Mouse (Mus musculus) liver, adult 2 months (tissue): ENCODE data around the gene Prex1. TPM values are rescaled to one million over a fixed set of nuclear protein-coding genes. Genes with fewer than 3 reads are reported as not detected.
A peak's percentile ranks its signal among the peaks of the same experiment; 100 is the strongest.

ENCODE experiments used
- DNase-seq: peaks from one replicate; pipeline ENCODE4 v3.0.0-alpha.2; 2011; ENCODE audit warnings: low read depth, low spot score; ENCODE audit errors: extremely low read depth
- H3K27ac ChIP-seq: fragments of 200-500 bp; replicated peaks from 2 replicates; pipeline ENCODE4 v1.5.1; 2012; ENCODE audit warnings: low read depth, mild to moderate bottlenecking, control low read depth, inconsistent platforms, low read length; ENCODE audit not compliant: insufficient read depth
- H3K27me3 ChIP-seq: fragments of 200-500 bp; 2 replicates; pipeline ENCODE4 v1.6.1; 2012; ENCODE audit warnings: mild to moderate bottlenecking, moderate library complexity, low read length, inconsistent platforms; ENCODE audit not compliant: control insufficient read depth, insufficient read depth
- H3K36me3 ChIP-seq: fragments of 200-500 bp; 2 replicates; pipeline ENCODE4 v1.6.1; 2012; ENCODE audit warnings: low read length, inconsistent platforms; ENCODE audit not compliant: control insufficient read depth, insufficient read depth
- H3K4me1 ChIP-seq: fragments of 200-500 bp; 2 replicates; pipeline ENCODE4 v1.6.1; 2011; ENCODE audit warnings: low read length; ENCODE audit not compliant: control insufficient read depth, insufficient read depth
- H3K4me3 ChIP-seq: fragments of 200-500 bp; 2 replicates; pipeline ENCODE4 v1.5.1; 2011; ENCODE audit warnings: low read depth, mild to moderate bottlenecking, control low read depth, low read length, moderate library complexity; ENCODE audit not compliant: insufficient read depth
- H3K79me2 ChIP-seq: fragments of 200-500 bp; 2 replicates; pipeline ENCODE4 v1.6.1; 2012; ENCODE audit warnings: inconsistent platforms, mild to moderate bottlenecking, low read length, moderate library complexity; ENCODE audit not compliant: control insufficient read depth, insufficient read depth
- H3K9ac ChIP-seq: fragments of 200-500 bp; 2 replicates; pipeline ENCODE4 v1.6.1; 2012; ENCODE audit warnings: low read depth, mild to moderate bottlenecking, control low read depth, inconsistent platforms, low read length
- CTCF ChIP-seq: fragments of 200-500 bp; IDR thresholded peaks from 2 replicates; pipeline ENCODE4 v1.5.1; 2011; ENCODE audit warnings: low read depth, low read length, control low read depth
- POLR2A ChIP-seq: fragments of 200-500 bp; IDR thresholded peaks from 2 replicates; pipeline ENCODE4 v1.6.1; 2011; ENCODE audit warnings: low read length, control low read depth; ENCODE audit not compliant: insufficient read depth; ENCODE audit errors: extremely low read depth
- WGBS: fragments of 180-500 bp; shearing (Covaris S2); methylation state at CpG from one replicate; pipeline ENCODE4 v1.1.7; 2018; 5-methylcytosine and 5-hydroxymethylcytosine counted together
- polyA plus RNA-seq: library from polyadenylated mRNA; depleted of rRNA; stranded (reverse); fragments of >200 nt; gene quantifications from 2 replicates; pipeline ENCODE4 v1.2.3, GENCODE M21; 2012
- total RNA-seq: library from RNA; depleted of rRNA; stranded (reverse); fragments of >200 nt; gene quantifications from 2 replicates; pipeline ENCODE4 v1.2.3, GENCODE M21; 2014

Gene Prex1
- total and polyA plus RNA-seq, 2 experiments, result 2.0 to 5.6 TPM

DNA sequence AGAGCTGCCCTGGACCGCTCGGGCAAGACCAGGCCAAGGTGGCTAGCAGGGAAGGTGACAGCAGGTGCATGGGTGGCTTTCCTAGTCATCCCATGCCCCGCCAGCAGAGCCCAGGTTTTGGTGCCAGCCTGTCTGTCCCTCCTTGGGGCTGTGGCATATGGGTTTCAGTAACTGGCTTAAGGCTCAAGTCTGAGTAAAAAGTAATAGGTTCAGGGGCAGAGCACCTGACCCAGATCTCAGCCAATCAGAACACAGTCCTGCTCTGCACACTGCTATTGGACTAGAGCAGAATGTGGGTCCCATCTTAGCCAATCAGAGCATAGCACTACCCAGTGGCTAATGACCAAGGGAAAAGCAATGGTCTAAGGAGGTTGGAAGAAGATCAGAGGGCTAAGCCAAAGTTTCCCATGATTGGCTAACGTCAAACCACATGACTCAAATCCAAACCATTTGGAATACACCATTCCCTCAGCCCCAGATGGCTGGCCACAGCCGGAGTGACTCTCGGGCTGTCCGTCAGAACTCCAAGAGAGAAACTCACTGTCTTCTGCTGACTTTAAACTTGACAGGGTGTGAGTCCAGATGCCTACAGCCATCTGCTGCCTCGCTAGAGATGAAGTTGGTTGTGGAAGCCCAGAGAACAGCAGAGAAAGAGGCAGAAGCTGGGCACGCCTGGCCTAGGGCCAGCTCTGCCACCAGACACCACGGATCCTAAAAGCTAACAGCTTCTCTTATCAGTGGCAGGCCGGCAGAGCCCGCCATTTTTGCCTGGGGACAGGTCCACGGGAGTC, 80.9 kb downstream of the Prex1 start:
- TF ChIP-seq CTCF, result no peak
- H3K36me3 ChIP-seq, result no peaks in the 10 kb centered on the region
- H3K79me2 ChIP-seq, result no peaks in the 10 kb centered on the region
- H3K4me1 ChIP-seq, result no peaks in the 10 kb centered on the region
- H3K9ac ChIP-seq, result no peak overlapping the region
- no peaks in the 10 kb centered on the region for H3K27me3 ChIP-seq
- 88% methylated on average over 13 of the region's 13 CpGs for WGBS
- H3K4me3 ChIP-seq, result no peak overlapping the region
- H3K27ac ChIP-seq, result no peak overlapping the region
- DNase-seq, result no peak

- no peaks in the 10 kb centered on the region for H3K36me3 ChIP-seq
- DNase-seq, result no peak
These were observed 81.9 kb downstream of the Prex1 start for GRCm38 (mm10) chr2:166631621-166632171.

GRCm38 (mm10) chr2:166631189-166631588, 82.4 kb downstream of the Prex1 start:
- H3K27ac ChIP-seq, result no peak overlapping the region
- H3K79me2 ChIP-seq, result no peaks in the 10 kb centered on the region
- DNase-seq, result no peak
- 92% methylated on average over 5 of the region's 5 CpGs for WGBS
- TF ChIP-seq CTCF, result no peak
- TF ChIP-seq POLR2A, result no peak
- H3K4me1 ChIP-seq, result no peaks in the 10 kb centered on the region
- no peaks in the 10 kb centered on the region for H3K27me3 ChIP-seq
- H3K36me3 ChIP-seq, result no peaks in the 10 kb centered on the region
- H3K4me3 ChIP-seq, result no peak overlapping the region
- no peak overlapping the region for H3K9ac ChIP-seq

More at GRCm38 (mm10) chr2:166631621-166632171, 81.9 kb downstream of the Prex1 start:
- WGBS, result 78% methylated on average over 10 of the region's 10 CpGs
- Histone ChIP-seq H3K4me3 (no peak overlapping the region), H3K9ac (no peak overlapping the region), H3K27me3 (no peaks in the 10 kb centered on the region), H3K4me1 (no peaks in the 10 kb centered on the region), H3K79me2 (no peaks in the 10 kb centered on the region), H3K27ac (no peak overlapping the region)
- TF ChIP-seq CTCF, result no peak
- no peak for TF ChIP-seq POLR2A

DNA sequence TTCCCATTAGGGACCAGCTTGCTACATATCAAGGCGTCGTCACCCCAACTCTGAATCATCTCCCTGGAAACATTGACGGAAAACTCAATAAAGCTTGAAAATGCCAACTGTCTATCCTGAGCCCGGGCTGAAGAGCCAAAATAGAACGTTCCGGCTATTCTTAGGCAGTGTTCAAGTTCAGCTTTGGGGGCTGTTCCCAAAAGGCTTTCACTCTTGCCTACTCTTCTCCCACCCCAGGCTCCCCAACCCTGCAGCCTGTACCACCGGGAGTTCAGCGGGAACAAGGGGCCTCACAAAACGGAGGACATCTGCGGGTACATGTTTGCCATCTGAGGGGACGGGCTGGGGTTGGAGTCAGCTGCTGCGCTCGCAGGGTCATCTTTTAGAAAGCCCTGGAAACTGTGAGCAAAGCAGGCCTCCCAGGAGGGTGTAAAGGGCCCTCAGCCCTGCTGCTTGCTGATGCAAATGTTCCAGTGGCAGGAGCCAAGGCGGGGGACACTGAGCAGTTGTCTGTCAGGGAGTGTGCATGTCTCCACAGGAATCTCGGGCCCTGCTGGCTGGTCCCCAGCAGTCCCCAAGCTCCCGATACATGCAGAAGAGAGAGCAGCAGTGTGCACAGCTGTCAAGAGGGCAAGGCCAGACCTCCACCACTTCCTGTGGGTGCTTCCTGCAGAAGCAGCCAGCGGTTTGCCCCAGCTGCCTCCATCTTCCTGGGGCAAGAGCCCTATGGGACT, 83.5 kb downstream of the Prex1 start:
- Histone ChIP-seq H3K27ac (no peak overlapping the region), H3K36me3 (no peaks in the 10 kb centered on the region), H3K4me3 (no peak overlapping the region), H3K79me2 (no peaks in the 10 kb centered on the region), H3K27me3 (no peaks in the 10 kb centered on the region), H3K9ac (no peak overlapping the region), H3K4me1 (no peaks in the 10 kb centered on the region)
- WGBS, result 83% methylated on average over 17 of the region's 17 CpGs
- DNase-seq, result no peak
- TF ChIP-seq CTCF, result no peak
- TF ChIP-seq POLR2A, result no peak

- Histone ChIP-seq H3K4me3 (no peak overlapping the region), H3K27ac (no peak overlapping the region), H3K79me2 (no peaks in the 10 kb centered on the region), H3K27me3 (no peaks in the 10 kb centered on the region), H3K4me1 (no peaks in the 10 kb centered on the region), H3K36me3 (no peaks in the 10 kb centered on the region), H3K9ac (no peak overlapping the region)
- 87% methylated on average over 6 of the region's 6 CpGs for WGBS
- TF ChIP-seq CTCF (no peak), POLR2A (no peak)
- DNase-seq, result peak; percentile 28
These were observed 86.1 kb downstream of the Prex1 start for GRCm38 (mm10) chr2:166627578-166627977.
